Mouse (Mus musculus) liver, embryonic 16.5 days (tissue): ENCODE results near the gene Rabgef1. TPM values are rescaled to one million over a fixed set of nuclear protein-coding genes. Genes with fewer than 3 reads are reported as not detected.

Experiments used
- ATAC-seq: fragments of 200-750 bp; cut with Nextera tagmentation; 2 replicates; pipeline ENCODE4 v1.8.0; 2017; ENCODE audit warnings: low read depth, mild to moderate bottlenecking, moderate number of reproducible peaks, moderate library complexity
- H3K27ac ChIP-seq: fragments of 300-500 bp; sonication (generic); 2 replicates; pipeline ENCODE4 v1.5.1; 2014; ENCODE audit warnings: mild to moderate bottlenecking, low read length
- H3K27me3 ChIP-seq: fragments of 300-500 bp; sonication (generic); 2 replicates; pipeline ENCODE4 v1.6.1; 2014; ENCODE audit warnings: low read depth, low read length, mixed read lengths; ENCODE audit not compliant: control insufficient read depth, insufficient read depth
- H3K36me3 ChIP-seq: fragments of 300-500 bp; sonication (generic); 2 replicates; pipeline ENCODE4 v1.6.1; 2014; ENCODE audit warnings: mild to moderate bottlenecking; ENCODE audit not compliant: control insufficient read depth, insufficient read depth
- H3K4me1 ChIP-seq: fragments of 300-500 bp; sonication (generic); 2 replicates; pipeline ENCODE4 v1.6.1; 2014; ENCODE audit warnings: low read depth, low read length, mixed read lengths; ENCODE audit not compliant: control insufficient read depth
- H3K4me2 ChIP-seq: fragments of 300-500 bp; sonication (generic); 2 replicates; pipeline ENCODE4 v1.6.1; 2014; ENCODE audit warnings: low read depth, low read length, mixed read lengths
- H3K4me3 ChIP-seq: fragments of 300-500 bp; sonication (generic); 2 replicates; pipeline ENCODE4 v1.5.1; 2014; ENCODE audit warnings: low read depth, mild to moderate bottlenecking, low read length
- H3K9ac ChIP-seq: fragments of 300-500 bp; sonication (generic); 2 replicates; pipeline ENCODE4 v1.6.1; 2014; ENCODE audit warnings: low read depth, low read length
- H3K9me3 ChIP-seq: fragments of 300-500 bp; sonication (generic); replicated peaks from 2 replicates; pipeline ENCODE4 v1.6.1; 2016; ENCODE audit warnings: low read length; ENCODE audit not compliant: control insufficient read depth
- WGBS: fragments of 180-500 bp; shearing (Covaris S2); extraction: QIAGEN DNeasy Blood & Tissue Kit; methylation state at CpG from one replicate; pipeline ENCODE4 v1.1.7; 2014; ENCODE audit not compliant: insufficient replicate concordance; 5-methylcytosine and 5-hydroxymethylcytosine counted together
- polyA plus RNA-seq: library from polyadenylated mRNA; unstranded; fragments of >200 nt; fragmentation: Nextera tagmentation; extraction: Ambion mirVana; gene quantifications from 2 replicates; pipeline ENCODE4 v1.2.1, GENCODE M21; 2015

Rabgef1 gene
- polyA plus RNA-seq, 1 experiment from 2014 or later: 20.9 TPM

DNA sequence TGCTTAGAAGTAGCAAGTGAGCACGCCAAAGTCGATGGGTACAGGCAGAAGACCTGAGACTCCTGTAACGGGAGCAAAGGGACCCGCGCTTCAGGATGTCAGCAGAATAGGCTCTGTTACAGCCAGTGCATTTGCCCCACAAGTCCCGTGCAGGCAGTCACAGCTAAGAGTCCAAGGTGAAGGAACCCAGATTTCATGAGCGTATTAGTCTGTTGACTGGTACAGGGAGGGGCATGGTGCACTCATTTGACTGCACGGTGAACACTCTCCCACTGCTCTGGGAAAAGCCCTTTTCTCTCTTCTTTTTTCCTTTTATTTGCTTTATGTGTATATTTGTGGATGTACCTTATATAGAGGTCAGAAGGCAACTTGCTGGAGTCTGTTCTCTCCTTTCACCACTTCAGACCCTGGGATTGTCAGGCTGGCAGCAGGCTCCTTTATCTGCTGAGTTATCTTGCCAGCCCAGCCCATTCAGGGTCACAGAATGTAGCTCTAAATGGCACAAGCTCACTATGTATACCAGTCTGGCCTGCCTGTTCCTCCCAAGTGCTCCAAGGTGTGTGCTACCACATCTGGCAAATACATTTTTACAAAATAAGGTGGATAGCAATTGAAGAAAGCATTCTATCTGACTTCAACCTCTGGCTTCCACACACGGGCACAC, 12.7 kb downstream of the Rabgef1 start:
- H3K4me1 ChIP-seq: peaks cover 34% of the 10 kb centered on the region
- H3K9ac ChIP-seq: peak overlapping the region; percentile 36; the same call in 1 of the 2 replicates
- no peaks in the 10 kb centered on the region for H3K9me3 ChIP-seq
- H3K4me2 ChIP-seq: 0 out of 2 replicates have a peak overlapping the region, but pooled peaks have one; percentile 5
- ATAC-seq: peak; percentile 51
- no peak overlapping the region for H3K4me3 ChIP-seq
- H3K27me3 ChIP-seq: no peaks in the 10 kb centered on the region
- WGBS: 71% methylated on average over 9 of the region's 9 CpGs
- H3K27ac ChIP-seq: 0 out of 2 replicates have a peak overlapping the region, but pooled peaks have one; percentile 3
- H3K36me3 ChIP-seq: peaks cover 3% of the 10 kb centered on the region; the same call in 1 of the 2 replicates

DNA sequence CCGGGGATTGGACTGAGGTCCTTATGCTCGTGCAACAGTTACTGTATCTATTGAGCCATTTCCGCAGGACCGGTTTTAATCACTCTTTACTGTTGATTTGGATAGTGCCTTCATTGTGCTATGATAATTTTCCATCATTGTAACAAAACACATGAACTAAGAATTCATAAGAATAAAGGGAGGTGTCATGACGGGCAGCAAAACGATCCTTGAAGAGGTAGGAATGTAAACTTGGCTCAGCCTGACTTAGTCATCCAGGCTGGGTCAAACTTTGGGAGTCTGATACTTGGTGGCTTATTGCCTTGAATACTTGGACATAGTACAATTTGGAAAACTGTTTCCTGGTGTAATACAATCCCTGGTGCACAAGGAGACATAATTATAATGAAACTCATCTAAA, 13.7 kb downstream of the Rabgef1 start:
- peaks cover 34% of the 10 kb centered on the region for H3K4me1 ChIP-seq
- H3K36me3 ChIP-seq: peaks cover 12% of the 10 kb centered on the region
- no peak overlapping the region for H3K4me2 ChIP-seq
- H3K27ac ChIP-seq: no peak overlapping the region
- no peaks in the 10 kb centered on the region for H3K27me3 ChIP-seq
- no peak overlapping the region for H3K9ac ChIP-seq
- 79% methylated on average over 6 of the region's 6 CpGs for WGBS
- H3K4me3 ChIP-seq: no peak overlapping the region
- H3K9me3 ChIP-seq: no peaks in the 10 kb centered on the region
- ATAC-seq: no peak

DNA sequence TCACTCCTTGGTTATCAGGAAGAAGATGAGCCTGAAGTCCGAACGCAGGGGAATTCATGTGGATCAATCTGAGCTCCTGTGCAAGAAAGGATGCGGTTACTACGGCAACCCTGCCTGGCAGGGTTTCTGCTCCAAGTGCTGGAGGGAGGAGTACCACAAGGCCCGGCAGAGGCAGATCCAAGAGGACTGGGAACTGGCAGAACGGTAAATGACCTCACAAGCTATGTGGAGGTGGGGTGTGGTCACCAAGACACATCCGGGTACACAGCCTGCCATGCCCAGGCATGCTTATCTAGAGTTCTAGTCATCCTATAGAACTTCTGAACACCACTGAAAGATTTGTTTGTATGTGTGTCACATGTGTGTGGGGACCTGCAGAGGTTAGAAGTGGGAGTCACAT, 15.8 kb downstream of the Rabgef1 start:
- Histone ChIP-seq H3K27ac (no peak overlapping the region), H3K9ac (no peak overlapping the region), H3K4me1 (peaks cover 28% of the 10 kb centered on the region), H3K27me3 (no peaks in the 10 kb centered on the region), H3K36me3 (peaks cover 27% of the 10 kb centered on the region), H3K4me2 (no peak overlapping the region), H3K4me3 (no peak overlapping the region), H3K9me3 (no peaks in the 10 kb centered on the region)
- ATAC-seq: peak; percentile 70
- WGBS: 69% methylated on average over 7 of the region's 7 CpGs

DNA sequence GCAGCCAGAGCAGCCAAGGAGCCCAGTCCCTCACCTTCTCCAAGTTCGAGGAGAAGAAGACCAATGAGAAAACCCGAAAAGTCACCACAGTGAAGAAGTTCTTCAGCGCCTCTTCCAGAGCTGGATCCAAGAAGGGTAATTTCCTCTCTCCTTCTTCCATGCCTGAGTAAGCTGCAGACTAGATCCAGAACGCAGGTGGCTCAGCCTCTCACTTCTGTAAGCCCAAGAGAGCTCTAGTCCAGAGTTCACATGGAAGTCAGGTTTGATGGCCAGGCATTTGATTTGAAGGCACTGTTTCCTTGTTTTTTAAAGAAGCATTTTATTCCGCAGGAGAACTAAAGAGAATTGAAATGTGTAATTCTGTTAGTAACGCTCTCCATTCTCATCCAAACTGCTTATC, 19.3 kb downstream of the Rabgef1 start:
- no peak overlapping the region for H3K4me2 ChIP-seq
- H3K4me1 ChIP-seq: peaks cover 8% of the 10 kb centered on the region
- no peak overlapping the region for H3K27ac ChIP-seq
- H3K27me3 ChIP-seq: no peaks in the 10 kb centered on the region
- WGBS: 81% methylated on average over 6 of the region's 6 CpGs
- no peak overlapping the region for H3K4me3 ChIP-seq
- H3K9me3 ChIP-seq: no peaks in the 10 kb centered on the region
- peaks cover 31% of the 10 kb centered on the region for H3K36me3 ChIP-seq
- ATAC-seq: no peak
- no peak overlapping the region for H3K9ac ChIP-seq

DNA sequence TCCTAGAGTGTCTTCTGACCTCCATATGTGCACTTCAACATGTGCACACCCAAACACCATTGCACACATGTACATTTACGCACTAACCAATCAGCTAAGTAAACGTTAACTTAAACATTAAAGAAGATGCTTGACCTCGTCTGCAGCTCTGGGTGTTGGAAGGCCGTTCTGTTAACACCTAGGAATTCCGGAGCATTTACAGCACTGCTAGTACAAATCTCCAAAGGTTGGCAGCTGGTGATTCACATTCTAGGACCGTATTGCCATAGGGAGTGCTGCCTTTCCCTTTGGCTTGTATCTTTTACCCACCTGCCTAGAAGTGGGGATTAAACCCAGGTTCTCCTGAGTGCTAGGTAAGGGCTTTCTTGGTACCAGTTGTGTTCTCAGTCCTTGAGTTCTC, 20.3 kb downstream of the Rabgef1 start:
- Histone ChIP-seq H3K4me2 (no peak overlapping the region), H3K4me1 (peaks cover 5% of the 10 kb centered on the region), H3K27ac (no peak overlapping the region), H3K9ac (no peak overlapping the region), H3K9me3 (no peaks in the 10 kb centered on the region), H3K27me3 (no peaks in the 10 kb centered on the region), H3K36me3 (peaks cover 31% of the 10 kb centered on the region), H3K4me3 (no peak overlapping the region)
- no peak for ATAC-seq
- 83% methylated on average over 6 of the region's 6 CpGs for WGBS

DNA sequence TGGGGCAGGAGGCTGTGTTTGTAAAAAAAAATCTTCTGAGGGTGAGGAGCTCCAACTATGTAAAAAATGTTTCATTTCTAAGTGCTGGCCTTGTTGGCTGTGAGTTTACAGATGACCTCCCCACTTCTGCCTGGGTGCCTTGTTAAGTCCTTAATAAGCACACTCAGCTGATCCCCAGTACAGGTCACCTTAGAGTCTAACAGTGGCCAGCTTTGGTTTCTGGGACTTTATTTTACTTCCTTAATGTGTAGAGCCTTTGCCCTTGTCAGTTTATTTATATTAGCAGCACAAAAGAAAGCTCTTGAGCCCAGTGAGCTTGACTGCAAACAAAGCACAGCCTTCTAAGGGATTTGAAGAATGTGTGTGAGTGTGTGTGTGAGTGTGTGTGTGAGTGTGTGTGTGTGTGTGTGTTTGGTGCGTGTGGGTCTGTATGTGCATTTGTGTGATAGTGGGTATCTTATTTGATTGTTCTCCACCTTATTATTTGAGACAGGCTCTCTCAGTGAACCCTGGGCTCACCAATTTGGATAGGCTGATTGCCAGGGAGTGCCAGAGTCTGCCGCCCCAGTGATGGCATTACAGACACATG, 20.9 kb downstream of the Rabgef1 start:
- Histone ChIP-seq H3K4me3 (no peak overlapping the region), H3K36me3 (peaks cover 31% of the 10 kb centered on the region), H3K9me3 (no peaks in the 10 kb centered on the region), H3K9ac (no peak overlapping the region), H3K4me2 (no peak overlapping the region), H3K27ac (no peak overlapping the region), H3K27me3 (no peaks in the 10 kb centered on the region), H3K4me1 (peaks cover 2% of the 10 kb centered on the region)
- ATAC-seq: no peak
- WGBS: 79% methylated on average over 2 of the region's 2 CpGs

DNA sequence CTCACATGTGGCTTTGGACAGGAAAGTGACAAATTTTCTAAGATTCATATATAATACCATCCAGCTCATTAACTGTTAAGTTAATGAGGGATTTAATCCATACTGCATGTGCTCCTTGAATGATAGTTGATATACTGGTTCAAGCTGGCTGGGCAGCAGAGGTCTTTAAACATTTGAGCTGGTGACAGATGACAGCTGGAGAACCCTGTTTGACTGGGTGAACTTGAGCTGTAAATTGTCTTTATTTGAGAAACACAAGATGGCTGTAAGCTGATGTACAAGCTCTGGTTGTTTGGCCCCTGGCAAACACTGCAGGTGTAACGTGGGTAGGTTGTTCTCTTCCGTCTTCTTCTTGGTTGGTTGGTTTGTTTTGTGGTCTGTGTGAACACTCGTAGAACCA, 22.2 kb downstream of the Rabgef1 start:
- H3K4me3 ChIP-seq: no peak overlapping the region
- no peak overlapping the region for H3K4me2 ChIP-seq
- ATAC-seq: no peak
- H3K36me3 ChIP-seq: peaks cover 42% of the 10 kb centered on the region
- H3K27ac ChIP-seq: no peak overlapping the region
- no peaks in the 10 kb centered on the region for H3K9me3 ChIP-seq
- 77% methylated on average over 3 of the region's 3 CpGs for WGBS
- no peak overlapping the region for H3K9ac ChIP-seq
- no peaks in the 10 kb centered on the region for H3K27me3 ChIP-seq
- H3K4me1 ChIP-seq: no peaks in the 10 kb centered on the region

DNA sequence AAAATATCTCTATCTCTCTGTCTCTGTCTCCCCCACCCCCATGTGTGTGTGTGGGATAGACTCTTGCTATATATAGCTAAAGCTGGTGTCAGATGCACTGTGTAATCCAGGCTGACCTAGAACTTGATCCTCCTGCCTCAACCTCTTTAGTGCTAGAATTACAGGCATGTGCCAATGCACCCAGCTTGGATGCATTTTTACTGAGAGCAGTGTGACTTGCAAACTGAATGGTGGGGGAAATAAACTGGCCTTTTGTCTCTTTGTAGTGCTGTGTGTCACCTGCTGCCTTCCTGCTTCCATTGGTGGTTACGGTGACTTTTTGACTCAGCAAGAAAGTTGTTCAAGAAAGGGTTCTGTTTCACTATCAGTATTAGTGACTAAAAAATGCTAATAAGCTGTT, 24.7 kb downstream of the Rabgef1 start:
- Histone ChIP-seq H3K4me3 (no peak overlapping the region), H3K4me2 (no peak overlapping the region), H3K9ac (no peak overlapping the region), H3K27ac (no peak overlapping the region), H3K36me3 (peaks cover 35% of the 10 kb centered on the region), H3K27me3 (no peaks in the 10 kb centered on the region), H3K4me1 (no peaks in the 10 kb centered on the region), H3K9me3 (no peaks in the 10 kb centered on the region)
- ATAC-seq: no peak
- WGBS: 81% methylated on average over 1 of the region's 1 CpGs

DNA sequence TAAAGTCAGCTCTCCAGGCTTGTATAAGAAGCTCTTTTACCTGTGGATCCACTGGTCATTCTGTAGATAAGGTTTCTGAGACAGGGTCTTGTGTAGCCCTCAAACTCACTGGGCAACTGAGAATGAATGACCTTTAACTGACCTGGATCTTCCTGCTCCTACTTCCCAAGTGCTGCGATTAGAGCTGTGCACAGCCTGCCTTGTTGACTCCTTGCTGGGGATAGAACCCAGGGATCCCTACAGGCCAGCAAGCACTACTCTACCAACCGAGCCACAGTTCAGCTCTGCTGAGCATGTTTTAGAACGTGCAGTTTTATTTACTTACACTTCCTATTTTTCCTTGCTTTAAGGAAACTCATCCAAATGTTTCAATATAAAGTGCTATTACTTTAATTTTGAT, 25.9 kb downstream of the Rabgef1 start:
- no peaks in the 10 kb centered on the region for H3K9me3 ChIP-seq
- no peaks in the 10 kb centered on the region for H3K27me3 ChIP-seq
- H3K27ac ChIP-seq: no peak overlapping the region
- no peak overlapping the region for H3K4me2 ChIP-seq
- peaks cover 31% of the 10 kb centered on the region for H3K36me3 ChIP-seq
- 72% methylated on average over 3 of the region's 3 CpGs for whole genome bisulfite sequencing
- no peak for ATAC-seq
- no peak overlapping the region for H3K4me3 ChIP-seq
- no peaks in the 10 kb centered on the region for H3K4me1 ChIP-seq
- H3K9ac ChIP-seq: no peak overlapping the region
